Mouse (Mus musculus): ENCODE results near the gene Baiap2.
A peak's percentile ranks its signal among the peaks of the same experiment; 100 is the strongest.

Baiap2 gene

GRCm38 (mm10) chr11:119982236-119982635, 39.7 kb downstream of the Baiap2 start:
- no peak for DNase-seq

DNA sequence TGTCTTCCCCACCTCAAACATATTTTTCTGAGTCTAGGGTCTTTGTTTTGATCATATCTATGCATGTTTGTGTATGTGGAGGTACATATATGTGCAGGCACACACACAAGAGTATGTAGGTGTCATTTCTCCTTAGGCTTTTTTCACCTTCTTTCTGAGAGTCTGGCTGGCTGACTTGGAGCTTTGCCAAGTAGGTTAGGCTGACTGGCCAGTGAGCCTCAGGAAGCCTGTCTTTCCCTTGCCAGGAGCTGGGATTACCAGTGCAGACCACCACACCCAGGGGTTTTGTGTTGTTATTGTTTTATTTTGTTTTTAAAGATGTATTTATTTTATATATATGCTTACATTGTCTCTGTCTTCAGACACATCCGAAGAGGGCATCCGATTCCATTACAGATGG, 40.6 kb downstream of the Baiap2 start:
- DNase-seq, result no peak

- no peak for DNase-seq
These were observed 44.3 kb downstream of the Baiap2 start for GRCm38 (mm10) chr11:119986751-119987425.

DNA sequence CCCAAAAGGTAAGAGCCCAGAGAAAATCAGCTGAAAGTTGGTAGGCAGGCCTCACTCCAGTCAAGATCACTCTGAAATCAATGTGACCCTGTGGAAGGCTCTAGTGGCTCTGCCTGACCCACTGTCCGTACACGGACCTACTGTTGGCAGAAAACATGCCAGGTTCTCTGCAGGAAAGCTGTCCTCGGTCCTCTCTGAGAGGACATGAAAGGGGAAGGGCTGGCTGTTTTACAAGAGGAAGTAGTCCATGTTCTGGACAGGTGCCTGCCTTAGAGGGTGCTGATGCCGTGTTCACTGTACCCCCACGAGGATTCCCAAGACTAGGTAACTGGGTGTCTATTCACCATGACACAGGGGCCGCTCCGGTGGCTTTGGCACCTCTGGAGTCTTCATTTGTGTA, 45.3 kb downstream of the Baiap2 start:
- peak in 1 of 2 experiments; percentile 16 for DNase-seq

GRCm38 (mm10) chr11:119988391-119988790, 45.8 kb downstream of the Baiap2 start:
- no peak for DNase-seq

- no peak for DNase-seq
These were observed 46.6 kb downstream of the Baiap2 start for GRCm38 (mm10) chr11:119989115-119989564.

- no peak for DNase-seq
These were observed 48.2 kb downstream of the Baiap2 start for GRCm38 (mm10) chr11:119990658-119991337.

- DNase-seq, result peak; percentile 71 to 90
These were observed 48.7 kb downstream of the Baiap2 start for GRCm38 (mm10) chr11:119991338-119991678.

- DNase-seq, result no peak
These were observed 54.8 kb downstream of the Baiap2 start for GRCm38 (mm10) chr11:119997351-119997750.

- no peak for DNase-seq
These were observed 59.5 kb downstream of the Baiap2 start for GRCm38 (mm10) chr11:120002041-120002440.

GRCm38 (mm10) chr11:120002634-120003220, 60.2 kb downstream of the Baiap2 start:
- no peak for DNase-seq

DNA sequence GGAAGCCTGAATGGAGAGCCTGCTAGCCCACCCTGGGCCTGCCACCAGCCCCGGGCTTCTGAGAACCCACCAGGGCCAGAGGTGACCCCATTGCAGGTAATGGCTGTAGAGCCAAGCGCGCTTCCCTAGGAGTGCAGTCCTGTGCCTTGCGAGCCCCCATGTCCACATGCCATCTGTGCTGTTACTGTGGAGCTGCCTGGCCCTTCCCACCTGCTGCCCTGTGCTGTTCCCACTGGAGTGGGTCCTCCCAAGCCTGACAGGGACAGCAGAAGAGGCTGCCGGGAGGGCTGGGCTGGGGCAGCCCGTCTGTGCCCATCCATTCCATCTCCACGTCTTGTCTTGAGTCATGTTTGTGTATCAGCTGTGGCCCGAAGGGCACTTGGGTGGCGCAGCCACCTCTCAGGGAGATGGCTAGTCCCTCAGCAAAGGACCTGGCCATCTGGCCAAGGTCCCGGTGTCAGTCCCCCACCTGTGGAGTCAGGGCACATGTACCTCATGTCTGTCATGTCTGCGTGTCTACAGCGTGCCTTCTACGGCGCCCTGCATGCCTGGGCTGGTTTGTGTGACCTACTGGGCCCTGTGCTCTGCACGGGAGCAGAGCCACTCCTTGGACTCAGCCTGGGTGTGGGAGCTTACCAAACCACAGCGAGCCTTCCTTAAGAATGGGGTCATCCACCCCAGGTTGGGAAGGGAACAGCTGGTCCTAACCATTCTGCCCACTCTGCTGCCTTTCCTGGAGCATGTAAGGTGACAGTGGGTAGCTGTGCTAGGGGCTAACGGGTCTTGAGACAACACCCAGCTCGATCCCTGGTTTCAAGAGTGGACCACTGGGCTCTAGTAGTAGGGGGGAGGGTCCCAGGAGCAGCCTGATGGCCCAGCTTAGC, 63.1 kb downstream of the Baiap2 start:
- no peak for DNase-seq

GRCm38 (mm10) chr11:120007496-120008080, 65.0 kb downstream of the Baiap2 start:
- DNase-seq, result no peak

- no peak for DNase-seq
These were observed 65.9 kb downstream of the Baiap2 start for GRCm38 (mm10) chr11:120008501-120008900.

- no peak for DNase-seq
These were observed 66.4 kb downstream of the Baiap2 start for GRCm38 (mm10) chr11:120008956-120009355.

GRCm38 (mm10) chr11:120009937-120010336, 67.4 kb downstream of the Baiap2 start:
- DNase-seq, result no peak

DNA sequence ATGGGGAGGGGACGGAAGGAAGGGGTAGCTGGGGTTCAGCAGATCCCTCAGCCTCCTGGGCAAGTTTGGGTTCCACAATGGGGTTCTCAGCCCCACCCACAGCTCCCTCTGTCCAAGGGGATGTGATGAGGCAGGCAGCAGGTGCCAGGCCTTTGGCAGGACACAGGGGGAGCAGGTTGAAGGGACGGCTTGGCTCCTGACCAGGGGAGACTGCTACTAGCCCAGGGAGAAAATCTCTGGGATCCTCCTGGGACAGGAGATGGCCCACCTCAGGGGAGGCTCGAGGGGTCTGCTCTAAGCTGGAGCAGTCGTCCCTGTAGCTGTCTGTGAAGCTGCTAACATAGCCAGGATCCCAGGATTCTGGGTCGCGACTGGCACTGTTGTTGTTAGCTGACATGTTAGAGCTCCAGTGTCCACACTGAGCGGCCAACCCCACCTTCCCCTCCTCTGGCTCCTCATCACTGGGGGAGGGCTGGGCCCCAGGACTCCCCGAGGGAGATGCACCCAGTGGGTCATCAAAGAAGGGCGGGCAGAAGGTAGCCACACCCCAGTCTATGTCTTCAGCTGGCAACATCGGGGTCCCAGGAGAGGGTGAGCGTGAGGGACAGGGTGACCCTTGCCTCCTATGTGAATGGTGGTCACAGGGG, 68.7 kb downstream of the Baiap2 start:
- no peak for DNase-seq

GRCm38 (mm10) chr11:120011761-120012560, 69.4 kb downstream of the Baiap2 start:
- DNase-seq, result no peak

DNA sequence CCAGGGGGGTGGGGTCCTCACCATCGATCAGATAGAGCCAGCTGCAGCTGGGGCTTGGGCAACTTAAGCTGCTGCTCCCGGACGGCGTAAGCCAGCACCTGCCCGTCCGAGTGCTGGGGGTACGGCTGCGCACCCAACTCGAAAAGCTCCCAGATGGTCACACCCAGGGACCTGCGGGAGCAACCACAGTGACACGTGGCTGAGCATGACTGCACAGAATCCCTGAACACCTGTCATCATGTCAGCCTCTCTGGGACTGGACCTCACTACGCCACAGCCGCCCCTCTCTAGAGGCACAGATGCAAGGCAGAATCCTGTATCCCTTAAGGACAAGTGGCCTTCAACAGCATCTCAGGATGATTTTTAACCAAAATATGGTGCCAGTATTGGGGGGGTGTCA, 70.1 kb downstream of the Baiap2 start:
- DNase-seq, result no peak

- peak; percentile 37 to 71 for DNase-seq
These were observed 70.7 kb downstream of the Baiap2 start for GRCm38 (mm10) chr11:120013174-120013711.

DNA sequence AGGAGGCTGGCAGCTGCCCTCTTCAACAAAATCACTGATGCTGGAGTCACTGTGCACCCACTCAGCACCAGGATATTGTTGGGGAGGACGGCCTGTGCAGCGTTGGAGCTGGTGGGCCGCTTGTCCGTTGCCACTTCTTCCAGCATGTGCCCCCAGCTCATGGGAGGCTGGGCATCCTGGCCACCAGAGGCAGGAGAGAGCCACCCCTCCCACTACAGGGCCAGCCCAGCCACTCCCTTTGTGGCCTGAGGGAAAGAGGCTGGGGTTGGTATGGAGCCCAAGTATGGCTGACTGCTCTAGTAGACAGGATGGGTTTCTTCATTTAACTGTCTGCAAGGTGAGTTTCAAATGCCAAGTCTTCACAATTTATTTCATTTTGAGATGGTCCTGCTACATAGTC, 72.2 kb downstream of the Baiap2 start:
- no peak for DNase-seq

Data from spleen, adult 18-20 months (tissue).